Mouse (Mus musculus) testis, adult 2 months (tissue): ENCODE results near the gene Atp6v1f. TPM values are rescaled to one million over a fixed set of nuclear protein-coding genes. Genes with fewer than 3 reads are reported as not detected.
A peak's percentile ranks its signal among the peaks of the same experiment; 100 is the strongest.

Experiments used
- H3K27ac ChIP-seq: fragments of 200-500 bp; 2 replicates; pipeline ENCODE4 v1.5.1; 2012; ENCODE audit warnings: low read depth, low read length; ENCODE audit not compliant: control insufficient read depth, insufficient read depth
- H3K27me3 ChIP-seq: fragments of 200-500 bp; 2 replicates; pipeline ENCODE4 v1.6.1; 2012; ENCODE audit warnings: mild to moderate bottlenecking, low read length, moderate library complexity; ENCODE audit not compliant: control insufficient read depth, insufficient read depth
- H3K36me3 ChIP-seq: fragments of 200-500 bp; 2 replicates; pipeline ENCODE4 v1.6.1; 2012; ENCODE audit warnings: mild to moderate bottlenecking, low read length; ENCODE audit not compliant: control insufficient read depth, insufficient read depth
- H3K4me1 ChIP-seq: fragments of 200-500 bp; 2 replicates; pipeline ENCODE4 v1.6.1; 2012; ENCODE audit warnings: low read length; ENCODE audit not compliant: control insufficient read depth, insufficient read depth
- H3K4me3 ChIP-seq: fragments of 200-500 bp; 2 replicates; pipeline ENCODE4 v1.5.1; 2012; ENCODE audit warnings: low read depth, mild to moderate bottlenecking, low read length, moderate library complexity, mixed read lengths; ENCODE audit not compliant: control insufficient read depth
- CTCF ChIP-seq: fragments of 200-500 bp; IDR thresholded peaks from 2 replicates; pipeline ENCODE4 v1.5.1; 2012; ENCODE audit warnings: low read depth, mild to moderate bottlenecking, inconsistent platforms, low read length, moderate library complexity; ENCODE audit not compliant: control insufficient read depth, insufficient read depth, insufficient replicate concordance
- POLR2A ChIP-seq: fragments of 200-500 bp; IDR thresholded peaks from 2 replicates; pipeline ENCODE4 v1.6.1; 2012; ENCODE audit warnings: low read depth, mild to moderate bottlenecking, inconsistent platforms, low read length, moderate library complexity; ENCODE audit not compliant: control insufficient read depth
- polyA plus RNA-seq: library from polyadenylated mRNA; depleted of rRNA; stranded (reverse); fragments of >200 nt; gene quantifications from 2 replicates; pipeline ENCODE4 v1.2.3, GENCODE M21; 2012

The Atp6v1f gene
- polyA plus RNA-seq, 1 experiment, result 454 TPM

GRCm38 (mm10) chr6:29463388-29463787 is 4.1 kb upstream of the Atp6v1f start:
- Histone ChIP-seq H3K36me3 (no peaks in the 10 kb centered on the region), H3K4me3 (no peak overlapping the region), H3K27me3 (no peaks in the 10 kb centered on the region), H3K4me1 (no peaks in the 10 kb centered on the region), H3K27ac (no peak overlapping the region)
- TF ChIP-seq CTCF, result no peak
- TF ChIP-seq POLR2A, result no peak

GRCm38 (mm10) chr6:29468851-29469250 is 1.3 kb downstream of the Atp6v1f start:
- TF ChIP-seq CTCF (no peak), POLR2A (no peak)
- H3K27me3 ChIP-seq, result no peaks in the 10 kb centered on the region
- H3K4me1 ChIP-seq, result no peaks in the 10 kb centered on the region; the same call in 1 of the 2 replicates
- no peaks in the 10 kb centered on the region for H3K36me3 ChIP-seq
- H3K27ac ChIP-seq, result no peak overlapping the region
- peak overlapping the region; percentile 88 for H3K4me3 ChIP-seq

DNA sequence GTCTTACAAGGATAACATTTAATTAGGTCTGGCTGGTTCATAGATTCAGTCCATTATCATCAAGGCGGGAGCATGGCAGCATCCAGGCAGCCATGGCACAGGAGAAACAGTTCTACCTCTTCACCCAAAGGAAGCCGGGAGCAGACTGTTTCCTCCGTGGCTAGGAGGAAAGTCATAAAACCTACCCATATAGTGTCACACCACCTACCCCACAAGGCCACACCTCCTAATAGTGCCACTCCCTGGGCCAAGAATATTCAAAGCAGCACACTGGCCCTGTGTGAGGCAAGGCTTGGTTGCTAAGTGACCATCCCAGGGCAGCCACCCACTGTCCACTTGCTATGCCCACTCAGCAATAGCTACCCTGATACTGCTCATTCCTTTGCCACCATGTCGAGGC is 3.6 kb downstream of the Atp6v1f start, which contains the start of gene Atp6v1fnb:
Gene Atp6v1fnb, plus strand, starts transcription at position 301 of the 400 bp plus-strand sequence.
- H3K4me3 ChIP-seq, result peak within 1 kb of the TSS; percentile 88
- H3K4me1 ChIP-seq, result no peaks in the 10 kb centered on the region; the same call in 1 of the 2 replicates
- H3K27ac ChIP-seq, result peak within 1 kb of the TSS; percentile 64
- H3K27me3 ChIP-seq, result no peaks in the 10 kb centered on the region
- TF ChIP-seq CTCF (no peak), POLR2A (peak; percentile 49; the same call in 1 of the 2 replicates)
- H3K36me3 ChIP-seq, result no peaks in the 10 kb centered on the region

- H3K4me1 ChIP-seq, result no peaks in the 10 kb centered on the region; the same call in 1 of the 2 replicates
- TF ChIP-seq POLR2A (no peak), CTCF (no peak)
- H3K27ac ChIP-seq, result no peak overlapping the region
- H3K27me3 ChIP-seq, result no peaks in the 10 kb centered on the region
- no peaks in the 10 kb centered on the region for H3K36me3 ChIP-seq
- peak overlapping the region; percentile 59 for H3K4me3 ChIP-seq
Observed at GRCm38 (mm10) chr6:29473941-29474691, 6.6 kb downstream of the Atp6v1f start.

DNA sequence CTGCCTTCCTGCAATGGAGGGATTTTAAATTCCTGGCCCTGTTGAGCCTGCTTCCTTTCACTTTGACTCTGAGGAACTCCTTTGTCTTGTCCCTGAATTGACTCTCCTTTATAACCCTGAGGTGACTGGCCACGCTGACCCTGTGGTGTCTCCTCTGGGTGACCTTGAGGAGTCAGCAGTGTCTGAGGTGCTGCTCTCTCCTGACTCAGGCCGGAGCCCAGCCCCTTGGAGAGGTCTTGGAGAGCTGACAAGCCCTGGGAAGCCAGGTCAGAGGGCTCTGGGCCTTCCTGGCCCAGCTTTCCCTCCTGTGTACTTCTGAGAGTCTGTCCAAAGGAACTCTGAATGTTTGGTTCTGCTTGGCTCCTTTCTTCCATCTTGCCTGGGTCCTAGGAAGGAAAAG is 7.2 kb downstream of the Atp6v1f start:
- Histone ChIP-seq H3K36me3 (no peaks in the 10 kb centered on the region), H3K27me3 (no peaks in the 10 kb centered on the region), H3K4me3 (no peak overlapping the region), H3K4me1 (no peaks in the 10 kb centered on the region; the same call in 1 of the 2 replicates), H3K27ac (no peak overlapping the region)
- TF ChIP-seq POLR2A, result no peak

GRCm38 (mm10) chr6:29482691-29483090 is 15.2 kb downstream of the Atp6v1f start:
- Histone ChIP-seq H3K27me3 (no peaks in the 10 kb centered on the region), H3K27ac (no peak overlapping the region), H3K36me3 (no peaks in the 10 kb centered on the region), H3K4me1 (no peaks in the 10 kb centered on the region), H3K4me3 (no peak overlapping the region)
- TF ChIP-seq POLR2A (no peak), CTCF (no peak)

GRCm38 (mm10) chr6:29484716-29485559 is 17.4 kb downstream of the Atp6v1f start:
- TF ChIP-seq POLR2A (no peak), CTCF (peak; percentile 89)
- no peaks in the 10 kb centered on the region for H3K36me3 ChIP-seq
- no peaks in the 10 kb centered on the region for H3K27me3 ChIP-seq
- no peak overlapping the region for H3K27ac ChIP-seq
- H3K4me1 ChIP-seq, result no peaks in the 10 kb centered on the region
- H3K4me3 ChIP-seq, result peak overlapping the region; percentile 12
